Mouse (Mus musculus) embryonic facial prominence, embryonic 13.5 days (tissue): ENCODE measurements around the gene Ppp2r5c. TPM values are rescaled to one million over a fixed set of nuclear protein-coding genes. Genes with fewer than 3 reads are reported as not detected.

ENCODE experiments used
- ATAC-seq: fragments of 200-750 bp; cut with Nextera tagmentation; 2 replicates; pipeline ENCODE4 v1.8.0; 2017; ENCODE audit warnings: low read depth; ENCODE audit not compliant: insufficient number of reproducible peaks, insufficient read depth, low FRiP score, low TSS enrichment
- H3K27ac ChIP-seq: fragments of 300-500 bp; sonication (generic); 2 replicates; pipeline ENCODE4 v1.5.1; 2015; ENCODE audit warnings: moderate library complexity, mild to moderate bottlenecking, inconsistent platforms
- H3K27me3 ChIP-seq: fragments of 300-500 bp; sonication (generic); 2 replicates; pipeline ENCODE4 v1.6.1; 2015; ENCODE audit warnings: mild to moderate bottlenecking, inconsistent platforms
- H3K36me3 ChIP-seq: fragments of 300-500 bp; sonication (generic); 2 replicates; pipeline ENCODE4 v1.6.1; 2015; ENCODE audit warnings: mild to moderate bottlenecking, inconsistent platforms
- H3K4me1 ChIP-seq: fragments of 300-500 bp; sonication (generic); 2 replicates; pipeline ENCODE4 v1.6.1; 2015; ENCODE audit warnings: inconsistent platforms
- H3K4me2 ChIP-seq: fragments of 300-500 bp; sonication (generic); 2 replicates; pipeline ENCODE4 v1.6.1; 2015; ENCODE audit warnings: moderate library complexity, mild to moderate bottlenecking, inconsistent platforms
- H3K4me3 ChIP-seq: fragments of 300-500 bp; sonication (generic); 2 replicates; pipeline ENCODE4 v1.5.1; 2015; ENCODE audit warnings: mild to moderate bottlenecking, inconsistent platforms
- H3K9ac ChIP-seq: fragments of 300-500 bp; sonication (generic); 2 replicates; pipeline ENCODE4 v1.6.1; 2015; ENCODE audit warnings: mild to moderate bottlenecking, inconsistent platforms
- H3K9me3 ChIP-seq: fragments of 300-500 bp; sonication (generic); 2 replicates; pipeline ENCODE4 v1.6.1; 2016; ENCODE audit warnings: inconsistent platforms
- WGBS: fragments of 180-500 bp; shearing (Covaris S2); methylation state at CpG from one replicate; pipeline ENCODE4 v1.1.7; 2015; ENCODE audit warnings: mixed read lengths; 5-methylcytosine and 5-hydroxymethylcytosine counted together
- polyA plus RNA-seq: library from polyadenylated mRNA; unstranded; fragments of >200 nt; fragmentation: Nextera tagmentation; extraction: Ambion mirVana; gene quantifications from 2 replicates; pipeline ENCODE4 v1.2.1, GENCODE M21; 2015

Ppp2r5c gene
- polyA plus RNA-seq, 1 experiment from 2014 or later = 151 TPM

DNA sequence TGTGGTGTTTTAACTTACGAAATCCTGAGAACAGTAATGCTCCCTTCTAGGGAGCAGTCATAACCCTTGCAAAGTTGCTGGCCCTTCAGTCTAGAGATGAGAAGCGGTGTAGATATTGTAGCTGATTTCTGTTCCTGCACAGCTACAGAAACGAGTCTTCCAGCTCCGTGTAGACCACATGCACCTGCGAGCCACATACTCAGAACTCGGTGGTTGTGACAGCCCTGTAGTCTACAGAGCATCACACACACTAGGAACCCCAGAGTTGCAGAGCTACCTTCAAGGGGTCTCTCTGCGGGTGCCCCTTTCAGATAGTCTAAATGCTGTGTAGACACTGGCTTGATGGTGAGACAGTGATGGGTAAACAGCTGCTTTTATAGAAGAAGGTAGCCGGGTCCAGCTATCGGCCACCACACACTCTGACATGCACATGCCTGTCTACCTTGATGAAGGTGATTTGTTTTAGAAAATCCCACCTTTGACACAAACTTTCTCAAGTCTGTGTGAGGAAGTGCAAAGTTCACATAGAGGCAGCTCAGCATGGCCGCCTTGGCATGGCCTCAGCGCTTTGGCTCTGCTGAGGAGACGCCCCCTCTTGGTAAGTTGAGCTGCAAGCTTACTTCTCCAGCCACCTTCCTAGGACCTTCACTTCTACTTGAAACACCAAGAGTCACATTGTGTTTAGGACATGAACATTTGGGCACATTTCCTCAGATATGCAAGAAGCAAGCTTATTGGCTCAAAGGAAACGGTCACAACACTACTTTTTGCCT, 46.9 kb downstream of the Ppp2r5c start:
- Histone ChIP-seq H3K9me3 (no peaks in the 10 kb centered on the region), H3K4me2 (no peak overlapping the region), H3K27ac (no peak overlapping the region), H3K4me3 (no peak overlapping the region), H3K36me3 (peaks cover 24% of the 10 kb centered on the region), H3K27me3 (no peaks in the 10 kb centered on the region), H3K4me1 (peaks cover 3% of the 10 kb centered on the region; the same call in 1 of the 2 replicates), H3K9ac (no peak overlapping the region)
- 93% methylated on average over 13 of the region's 13 CpGs for WGBS
- no peak for ATAC-seq

DNA sequence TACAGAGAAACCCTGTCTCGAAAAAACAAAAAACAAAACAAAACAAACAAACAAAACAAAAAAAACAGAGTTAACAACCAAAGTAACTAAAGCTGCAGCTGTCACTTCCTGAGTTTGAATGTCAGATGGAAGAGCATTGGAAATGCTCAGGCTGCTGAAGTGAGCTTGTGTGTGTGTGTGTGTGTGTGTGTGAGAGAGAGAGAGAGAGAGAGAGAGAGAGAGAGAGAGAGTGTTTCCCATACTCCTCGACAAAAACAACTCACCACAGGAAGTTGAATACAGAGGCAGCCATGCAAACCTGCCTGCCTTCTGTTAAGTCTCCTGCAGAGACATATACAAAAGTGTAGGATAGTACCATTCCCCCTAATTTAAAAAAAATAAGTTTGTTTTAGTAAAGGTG, 47.9 kb downstream of the Ppp2r5c start:
- Histone ChIP-seq H3K9me3 (no peaks in the 10 kb centered on the region), H3K4me2 (no peak overlapping the region), H3K4me3 (no peak overlapping the region), H3K9ac (no peak overlapping the region), H3K36me3 (peaks cover 16% of the 10 kb centered on the region), H3K27ac (no peak overlapping the region), H3K4me1 (peaks cover 4% of the 10 kb centered on the region; the same call in 1 of the 2 replicates), H3K27me3 (no peaks in the 10 kb centered on the region)
- no peak for ATAC-seq
- 80% methylated on average over 2 of the region's 2 CpGs for WGBS

DNA sequence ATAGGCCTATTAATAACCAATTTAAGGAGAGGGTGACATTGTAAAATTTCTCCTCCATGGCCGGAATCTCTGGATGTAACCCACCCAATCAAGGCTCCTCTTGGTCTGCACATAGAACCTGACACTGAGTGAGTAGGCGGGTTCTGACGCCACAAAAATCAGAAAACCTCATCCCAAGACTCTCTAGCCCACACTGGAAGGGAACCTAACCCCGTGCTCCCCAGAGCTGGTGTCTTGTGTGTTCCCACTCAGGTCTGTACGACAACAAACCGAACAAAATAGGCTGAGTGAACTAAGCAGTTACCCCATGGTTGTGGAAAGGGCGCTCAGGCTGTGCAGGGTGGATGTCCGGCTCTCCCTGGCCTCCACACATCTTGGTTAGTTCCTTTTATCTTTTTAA, 48.3 kb downstream of the Ppp2r5c start:
- no peak for ATAC-seq
- Histone ChIP-seq H3K4me3 (no peak overlapping the region), H3K4me1 (peaks cover 4% of the 10 kb centered on the region; the same call in 1 of the 2 replicates), H3K9ac (no peak overlapping the region), H3K36me3 (peaks cover 17% of the 10 kb centered on the region), H3K27me3 (no peaks in the 10 kb centered on the region), H3K27ac (no peak overlapping the region), H3K4me2 (no peak overlapping the region), H3K9me3 (no peaks in the 10 kb centered on the region)
- WGBS = 94% methylated on average over 8 of the region's 8 CpGs

DNA sequence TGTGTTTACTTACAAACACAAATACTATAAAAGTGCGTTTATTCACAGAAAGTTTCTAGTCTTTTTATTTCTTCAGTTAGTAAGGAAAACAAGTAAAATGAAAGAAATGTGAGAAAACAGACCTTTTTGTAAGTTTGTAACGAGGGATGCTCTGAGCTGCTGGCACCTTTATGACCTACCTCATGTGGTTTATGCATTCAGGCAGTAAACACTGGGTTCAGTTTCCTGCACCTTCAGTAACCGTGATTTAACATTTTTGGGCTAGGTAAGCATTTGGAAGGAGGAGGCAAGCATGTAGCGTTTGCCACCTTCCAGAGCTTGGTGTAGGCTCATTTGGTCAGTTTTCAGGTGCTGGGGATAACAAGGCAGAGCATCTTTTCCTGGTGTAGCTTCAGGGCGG, 49.1 kb downstream of the Ppp2r5c start:
- ATAC-seq = no peak
- Histone ChIP-seq H3K4me1 (peaks cover 4% of the 10 kb centered on the region; the same call in 1 of the 2 replicates), H3K4me2 (no peak overlapping the region), H3K27ac (no peak overlapping the region), H3K4me3 (no peak overlapping the region), H3K9ac (no peak overlapping the region), H3K9me3 (no peaks in the 10 kb centered on the region), H3K27me3 (no peaks in the 10 kb centered on the region), H3K36me3 (peaks cover 14% of the 10 kb centered on the region; the same call in 1 of the 2 replicates)
- WGBS = 80% methylated on average over 5 of the region's 5 CpGs

DNA sequence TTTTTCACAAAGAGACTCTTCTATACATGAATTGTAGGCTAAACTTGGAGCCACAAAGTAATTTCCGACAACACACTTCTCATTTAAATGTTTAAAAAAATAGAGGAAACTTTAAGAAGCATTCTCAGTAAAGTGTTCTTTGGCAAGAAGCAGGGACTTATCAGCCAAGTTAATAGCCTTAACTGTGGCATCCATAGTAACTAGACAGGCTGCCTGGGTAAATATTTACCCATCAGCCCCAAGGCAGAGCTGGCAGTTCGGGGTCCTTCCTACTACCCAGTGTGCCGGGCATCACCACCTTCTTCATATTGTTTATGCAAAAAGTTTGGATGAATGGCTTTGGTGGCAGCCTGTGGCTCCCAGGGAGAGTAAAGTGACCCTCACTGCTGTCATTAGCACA, 50.1 kb downstream of the Ppp2r5c start:
- Histone ChIP-seq H3K4me1 (peaks cover 4% of the 10 kb centered on the region; the same call in 1 of the 2 replicates), H3K27ac (no peak overlapping the region), H3K9me3 (no peaks in the 10 kb centered on the region), H3K36me3 (peaks cover 14% of the 10 kb centered on the region; the same call in 1 of the 2 replicates), H3K4me2 (no peak overlapping the region), H3K4me3 (no peak overlapping the region), H3K27me3 (no peaks in the 10 kb centered on the region), H3K9ac (no peak overlapping the region)
- 78% methylated on average over 3 of the region's 3 CpGs for WGBS
- no peak for ATAC-seq

DNA sequence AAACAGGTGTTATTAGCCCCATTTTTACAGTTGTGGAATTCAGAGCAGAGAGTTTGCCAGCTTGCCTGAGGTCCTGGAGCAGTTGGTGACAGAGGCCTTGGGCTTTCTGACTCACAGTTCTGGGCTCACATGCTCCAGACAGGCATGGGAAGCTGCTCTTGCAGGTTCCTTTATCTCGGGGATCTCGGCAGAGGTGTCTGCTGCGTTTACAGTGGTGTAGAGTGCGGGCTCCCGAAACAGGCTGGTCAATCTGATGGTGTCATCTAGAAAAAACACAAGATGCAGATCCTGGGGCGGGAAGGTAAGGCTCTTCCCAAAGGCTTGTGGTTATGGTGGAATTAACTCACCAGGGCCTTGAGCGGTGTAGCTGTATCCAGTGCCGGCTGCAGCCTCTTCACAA, 50.6 kb downstream of the Ppp2r5c start:
- Histone ChIP-seq H3K9me3 (no peaks in the 10 kb centered on the region), H3K36me3 (peaks cover 14% of the 10 kb centered on the region; the same call in 1 of the 2 replicates), H3K9ac (no peak overlapping the region), H3K4me3 (no peak overlapping the region), H3K27ac (no peak overlapping the region), H3K27me3 (no peaks in the 10 kb centered on the region), H3K4me1 (peaks cover 4% of the 10 kb centered on the region; the same call in 1 of the 2 replicates), H3K4me2 (no peak overlapping the region)
- WGBS = 78% methylated on average over 8 of the region's 8 CpGs
- no peak for ATAC-seq

DNA sequence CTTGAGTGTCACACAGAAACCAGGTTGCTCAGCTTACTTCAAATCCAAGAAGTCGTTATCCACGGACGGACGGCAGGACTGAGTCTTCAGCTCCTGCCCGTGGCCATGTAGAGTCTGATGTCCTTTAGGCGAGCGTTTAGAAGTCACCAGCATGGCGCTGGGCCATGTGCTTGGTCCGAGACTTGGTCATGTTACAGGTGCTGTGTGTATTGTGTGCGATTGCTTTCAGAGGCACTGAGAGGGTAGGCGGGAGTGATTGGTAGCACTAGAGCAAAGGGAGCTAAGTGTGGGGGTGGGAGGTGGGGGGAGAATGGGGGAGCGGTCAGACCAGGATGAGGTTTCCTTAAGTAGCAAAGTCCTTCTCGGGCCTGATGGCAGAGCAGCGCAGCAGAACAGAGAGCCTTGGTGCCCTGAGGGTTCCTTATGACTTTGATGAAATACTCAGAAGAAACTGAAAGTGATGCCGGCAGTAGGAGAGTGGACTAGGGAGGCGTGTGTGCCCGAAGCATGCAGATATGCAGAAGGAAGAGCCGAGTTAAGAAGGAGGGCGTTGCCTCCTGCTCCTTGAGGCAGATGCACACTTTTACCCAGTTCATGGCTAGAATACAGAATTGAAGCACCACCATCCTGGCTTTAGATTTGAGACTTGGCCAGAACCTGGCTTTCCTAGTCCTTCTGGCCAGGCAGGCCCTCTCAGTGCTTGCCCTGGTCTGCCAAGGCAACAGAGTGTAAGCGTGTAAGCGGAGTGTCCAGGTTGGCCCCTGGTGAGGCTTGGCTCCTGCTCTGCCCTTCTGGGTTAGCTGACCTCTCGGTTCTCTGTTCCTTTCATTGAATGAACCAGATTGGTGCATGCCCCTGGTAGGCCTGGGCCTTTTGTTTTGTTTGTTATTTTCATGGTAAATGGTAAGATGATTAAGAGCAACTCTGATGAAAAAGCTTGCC, 51.6 kb downstream of the Ppp2r5c start:
- H3K27ac ChIP-seq = peak overlapping the region; percentile 28; the same call in 1 of the 2 replicates

DNA sequence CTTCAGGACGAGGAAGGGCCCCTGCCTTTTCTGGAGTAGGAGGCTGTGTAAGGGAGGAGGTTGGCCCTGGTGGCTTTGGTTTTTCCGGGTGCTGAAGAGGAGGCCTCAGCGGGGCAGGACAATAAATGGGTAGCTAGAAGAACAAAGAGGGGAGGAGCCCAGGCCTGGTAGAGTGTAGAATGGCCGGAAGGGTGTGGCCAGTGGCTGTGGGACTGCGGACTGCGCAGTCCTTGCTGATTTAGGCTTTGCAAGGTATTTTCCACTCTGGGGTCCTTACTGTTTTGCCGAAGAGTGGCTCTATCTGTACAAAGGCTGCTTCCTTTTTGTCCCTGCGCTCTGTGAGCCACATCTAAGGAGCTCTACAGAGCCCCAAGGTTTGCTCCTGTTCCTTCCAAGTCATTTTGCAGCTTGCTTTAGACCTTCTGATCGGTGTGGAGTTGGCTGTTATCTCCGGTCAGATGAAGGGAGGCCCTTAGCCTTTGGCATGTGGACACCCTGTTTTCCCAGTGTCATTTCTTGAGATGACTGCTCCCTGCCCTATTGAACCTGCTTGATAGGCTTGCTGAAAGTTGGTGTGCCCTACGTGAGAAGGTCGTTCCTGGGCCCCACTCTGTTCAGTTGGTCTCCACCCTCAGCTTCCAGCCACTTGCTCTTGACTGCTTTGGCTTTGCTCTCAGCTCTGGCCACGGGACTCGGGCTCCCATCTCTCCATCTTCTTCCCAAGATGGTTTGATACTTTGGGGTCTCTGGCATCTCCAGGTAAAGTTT, 52.5 kb downstream of the Ppp2r5c start:
- peaks cover 15% of the 10 kb centered on the region for H3K4me1 ChIP-seq
- H3K27ac ChIP-seq = peak overlapping the region; percentile 28; the same call in 1 of the 2 replicates
- no peak overlapping the region for H3K4me3 ChIP-seq
- 0 out of 2 replicates have a peak overlapping the region, but pooled peaks have one; percentile 3 for H3K9ac ChIP-seq
- ATAC-seq = no peak
- 81% methylated on average over 14 of the region's 14 CpGs for WGBS
- no peak overlapping the region for H3K4me2 ChIP-seq
- 0 out of 2 replicates have a peak, but pooled peaks cover 8% of the 10 kb centered on the region for H3K36me3 ChIP-seq
- H3K27me3 ChIP-seq = no peaks in the 10 kb centered on the region
- no peaks in the 10 kb centered on the region for H3K9me3 ChIP-seq

More for the DNA sequence above, 51.6 kb downstream of the Ppp2r5c start:
- Histone ChIP-seq H3K27me3 (no peaks in the 10 kb centered on the region), H3K9ac (0 out of 2 replicates have a peak overlapping the region, but pooled peaks have one; percentile 3), H3K9me3 (no peaks in the 10 kb centered on the region), H3K4me1 (peaks cover 6% of the 10 kb centered on the region; the same call in 1 of the 2 replicates), H3K4me2 (no peak overlapping the region), H3K36me3 (peaks cover 13% of the 10 kb centered on the region; the same call in 1 of the 2 replicates), H3K4me3 (no peak overlapping the region)
- 80% methylated on average over 22 of the region's 22 CpGs for WGBS
- ATAC-seq = no peak

DNA sequence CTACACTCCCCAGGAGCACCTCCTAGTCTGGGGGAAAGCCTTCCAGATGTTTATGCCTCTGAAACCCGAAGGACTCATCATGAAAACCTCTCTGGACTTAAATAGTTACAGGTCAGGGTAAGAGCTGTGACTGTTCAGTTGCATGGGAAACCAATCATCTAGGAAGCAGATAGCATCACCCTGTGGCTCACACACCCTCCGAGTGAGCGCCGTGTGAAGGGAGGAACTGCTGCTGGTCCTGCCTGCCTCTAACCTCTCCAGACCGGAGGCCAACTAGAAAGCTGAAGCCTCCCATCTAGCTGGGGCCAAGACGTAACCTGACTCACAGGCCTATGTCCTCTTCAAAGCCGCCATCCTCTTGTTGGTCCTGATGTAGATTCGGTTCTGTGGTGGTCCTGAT, 53.2 kb downstream of the Ppp2r5c start:
- 0 out of 2 replicates have a peak, but pooled peaks cover 8% of the 10 kb centered on the region for H3K36me3 ChIP-seq
- 86% methylated on average over 8 of the region's 8 CpGs for WGBS
- H3K4me1 ChIP-seq = peaks cover 20% of the 10 kb centered on the region
- H3K9me3 ChIP-seq = no peaks in the 10 kb centered on the region
- H3K4me2 ChIP-seq = no peak overlapping the region
- ATAC-seq = no peak
- no peak overlapping the region for H3K27ac ChIP-seq
- H3K9ac ChIP-seq = no peak overlapping the region
- H3K27me3 ChIP-seq = no peaks in the 10 kb centered on the region
- no peak overlapping the region for H3K4me3 ChIP-seq

DNA sequence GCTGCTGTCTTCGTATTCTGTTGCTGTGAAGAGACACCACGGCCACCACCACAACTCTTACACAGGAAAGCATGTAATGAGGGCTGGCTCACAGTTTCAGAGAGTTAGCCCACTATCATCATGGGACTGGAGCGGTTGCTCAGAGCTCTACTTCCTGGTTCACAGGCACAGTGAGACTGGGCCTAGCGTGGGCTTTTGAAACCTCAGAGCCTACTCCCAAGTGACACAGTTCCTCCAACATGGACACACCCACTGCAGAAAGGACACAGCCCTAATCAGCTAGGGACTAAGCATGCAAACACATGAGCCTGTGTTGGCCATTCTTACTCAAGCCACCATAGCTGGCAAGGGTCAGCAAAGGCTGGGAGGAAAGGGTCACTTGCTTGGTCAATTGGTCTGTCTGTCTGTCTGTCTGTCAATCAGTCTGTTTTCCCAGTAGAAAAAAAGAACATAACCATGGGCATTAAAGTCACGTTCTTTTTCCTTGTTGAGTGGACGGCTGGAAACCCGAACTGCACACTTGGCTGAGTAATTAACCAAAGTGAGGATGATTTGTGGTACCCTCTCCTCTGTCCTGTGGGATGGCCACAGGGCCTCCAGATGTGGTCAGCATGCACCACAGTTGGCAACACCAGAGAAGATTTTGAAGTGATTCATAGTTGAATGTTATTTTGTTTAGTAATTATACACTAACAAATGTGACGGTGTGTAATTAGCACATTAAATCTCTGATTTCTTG, 56.7 kb downstream of the Ppp2r5c start:
- no peak overlapping the region for H3K9ac ChIP-seq
- H3K4me2 ChIP-seq = no peak overlapping the region
- no peaks in the 10 kb centered on the region for H3K9me3 ChIP-seq
- WGBS = 75% methylated on average over 8 of the region's 8 CpGs
- H3K4me3 ChIP-seq = no peak overlapping the region
- peaks cover 48% of the 10 kb centered on the region for H3K4me1 ChIP-seq
- no peak for ATAC-seq
- 0 out of 2 replicates have a peak, but pooled peaks cover 8% of the 10 kb centered on the region for H3K36me3 ChIP-seq
- H3K27ac ChIP-seq = no peak overlapping the region
- no peaks in the 10 kb centered on the region for H3K27me3 ChIP-seq
